Mouse (Mus musculus): Measurements from ENCODE around the gene Wdr83.

DNA sequence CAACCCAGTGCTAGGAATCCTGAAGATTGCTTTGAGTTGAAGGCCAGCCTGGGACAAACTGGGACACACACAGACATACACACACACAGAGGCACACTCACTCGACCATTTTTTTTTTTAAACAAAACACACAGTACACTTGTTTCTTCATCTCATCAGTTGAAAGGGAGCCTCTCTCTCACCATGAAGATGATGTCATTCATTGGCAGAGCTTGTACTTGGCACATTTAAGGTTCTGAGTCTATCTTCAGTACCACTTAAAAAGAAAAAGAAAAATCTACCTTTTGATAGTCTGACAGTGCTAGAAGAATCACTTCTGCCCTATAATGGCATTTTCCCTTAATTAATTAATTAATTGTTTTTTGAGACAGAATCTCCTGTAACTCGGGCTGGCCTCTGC is 7.7 kb upstream of the Wdr83 start:
- no peak for TF ChIP-seq CTCF (IDR thresholded peaks at IDR 0.05; ENCODE audit: borderline replicate concordance, extremely low read depth, insufficient read depth, insufficient read length)
- no peak for TF ChIP-seq POLR2A (IDR thresholded peaks at IDR 0.05; ENCODE audit: borderline replicate concordance, extremely low read depth, insufficient read depth, insufficient read length, poor library complexity, severe bottlenecking)
